Mouse (Mus musculus): ENCODE results near the gene Creg1. TPM values are rescaled to one million over a fixed set of nuclear protein-coding genes. Genes with fewer than 3 reads are reported as not detected.

Creg1 gene
- 89.4 and 101 TPM in 2 replicates for polyA plus RNA-seq (2012; rRNA removed)

- peak within 1 kb of the TSS; percentile 67 for H3K27ac ChIP-seq (ENCODE audit: insufficient read depth, low read length)
- peaks cover 2% of the 10 kb centered on the region; the same call in 1 of the 2 replicates for H3K4me1 ChIP-seq (ENCODE audit: control insufficient read depth, insufficient read depth, insufficient read length)
Observed at GRCm38 (mm10) chr1:165763635-165764372, at the start of gene Creg1. Gene Creg1 (plus strand): TSS chr1:165763746.

DNA sequence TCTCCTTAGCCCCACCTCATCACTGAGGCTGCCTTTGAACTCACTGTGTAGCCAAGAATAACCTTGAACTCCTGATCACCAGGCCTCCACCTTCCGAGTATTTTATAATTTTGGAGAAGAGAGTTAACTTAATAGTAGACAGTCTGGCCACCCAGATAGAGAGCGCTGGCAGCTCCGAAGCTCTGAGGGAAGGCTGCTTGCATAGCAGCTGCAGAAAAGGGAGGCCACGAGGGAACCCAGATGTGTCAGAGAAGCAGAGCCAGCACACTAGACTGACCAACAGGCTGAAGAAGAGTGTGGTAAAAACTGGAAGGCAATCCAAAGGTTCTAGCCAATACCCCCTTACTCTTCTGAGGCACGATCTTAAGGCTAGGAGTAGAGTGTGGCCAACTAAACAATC, 49.7 kb upstream of the Creg1 start:
- TF ChIP-seq CTCF (IDR thresholded peaks at IDR 0.05; ENCODE audit: extremely low read depth, insufficient read depth, insufficient read length, insufficient replicate concordance) (no peak), POLR2A (IDR thresholded peaks at IDR 0.05; ENCODE audit: low read depth, low read length) (no peak)
- 75% methylated on average over 5 of the region's 5 CpGs for WGBS
- Histone ChIP-seq H3K27me3 (ENCODE audit: control insufficient read depth, insufficient read depth, low read length) (no peaks in the 10 kb centered on the region), H3K4me3 (ENCODE audit: extremely low read depth, insufficient read depth, insufficient read length) (no peak overlapping the region), H3K27ac (ENCODE audit: insufficient read depth, low read length) (no peak overlapping the region), H3K36me3 (ENCODE audit: control insufficient read depth, insufficient read depth, low read length) (no peaks in the 10 kb centered on the region), H3K4me1 (ENCODE audit: control insufficient read depth, insufficient read depth, insufficient read length) (peaks cover 20% of the 10 kb centered on the region; the same call in 1 of the 2 replicates)
- no peak for DNase-seq (ENCODE audit: low read depth in 1 of 2, low spot score in 2 of 2)

More at GRCm38 (mm10) chr1:165763635-165764372, at the start of gene Creg1:
- Histone ChIP-seq H3K4me3 (ENCODE audit: extremely low read depth, insufficient read depth, insufficient read length) (peak within 1 kb of the TSS; percentile 77), H3K27me3 (ENCODE audit: control insufficient read depth, insufficient read depth, low read length) (no peaks in the 10 kb centered on the region), H3K36me3 (ENCODE audit: control insufficient read depth, insufficient read depth, low read length) (no peaks in the 10 kb centered on the region)
- TF ChIP-seq CTCF (IDR thresholded peaks at IDR 0.05; ENCODE audit: extremely low read depth, insufficient read depth, insufficient read length, insufficient replicate concordance) (no peak), POLR2A (IDR thresholded peaks at IDR 0.05; ENCODE audit: low read depth, low read length) (peak; percentile 87)
- under 1% methylated on average over 57 of the region's 57 CpGs for WGBS
- DNase-seq (ENCODE audit: low read depth in 1 of 2, low spot score in 2 of 2), result peak; percentile 83 to 93

GRCm38 (mm10) chr1:165716426-165716825, 47.1 kb upstream of the Creg1 start:
- no peak for TF ChIP-seq POLR2A (IDR thresholded peaks at IDR 0.05; ENCODE audit: low read depth, low read length)
- TF ChIP-seq CTCF (IDR thresholded peaks at IDR 0.05; ENCODE audit: extremely low read depth, insufficient read depth, insufficient read length, insufficient replicate concordance), result no peak
- Histone ChIP-seq H3K27me3 (ENCODE audit: control insufficient read depth, insufficient read depth, low read length) (no peaks in the 10 kb centered on the region), H3K4me1 (ENCODE audit: control insufficient read depth, insufficient read depth, insufficient read length) (peaks cover 9% of the 10 kb centered on the region; the same call in 1 of the 2 replicates), H3K4me3 (ENCODE audit: extremely low read depth, insufficient read depth, insufficient read length) (no peak overlapping the region), H3K36me3 (ENCODE audit: control insufficient read depth, insufficient read depth, low read length) (no peaks in the 10 kb centered on the region), H3K27ac (ENCODE audit: insufficient read depth, low read length) (no peak overlapping the region)
- no peak for DNase-seq (ENCODE audit: low read depth in 1 of 2, low spot score in 2 of 2)
- 86% methylated on average over 4 of the region's 4 CpGs for WGBS

DNA sequence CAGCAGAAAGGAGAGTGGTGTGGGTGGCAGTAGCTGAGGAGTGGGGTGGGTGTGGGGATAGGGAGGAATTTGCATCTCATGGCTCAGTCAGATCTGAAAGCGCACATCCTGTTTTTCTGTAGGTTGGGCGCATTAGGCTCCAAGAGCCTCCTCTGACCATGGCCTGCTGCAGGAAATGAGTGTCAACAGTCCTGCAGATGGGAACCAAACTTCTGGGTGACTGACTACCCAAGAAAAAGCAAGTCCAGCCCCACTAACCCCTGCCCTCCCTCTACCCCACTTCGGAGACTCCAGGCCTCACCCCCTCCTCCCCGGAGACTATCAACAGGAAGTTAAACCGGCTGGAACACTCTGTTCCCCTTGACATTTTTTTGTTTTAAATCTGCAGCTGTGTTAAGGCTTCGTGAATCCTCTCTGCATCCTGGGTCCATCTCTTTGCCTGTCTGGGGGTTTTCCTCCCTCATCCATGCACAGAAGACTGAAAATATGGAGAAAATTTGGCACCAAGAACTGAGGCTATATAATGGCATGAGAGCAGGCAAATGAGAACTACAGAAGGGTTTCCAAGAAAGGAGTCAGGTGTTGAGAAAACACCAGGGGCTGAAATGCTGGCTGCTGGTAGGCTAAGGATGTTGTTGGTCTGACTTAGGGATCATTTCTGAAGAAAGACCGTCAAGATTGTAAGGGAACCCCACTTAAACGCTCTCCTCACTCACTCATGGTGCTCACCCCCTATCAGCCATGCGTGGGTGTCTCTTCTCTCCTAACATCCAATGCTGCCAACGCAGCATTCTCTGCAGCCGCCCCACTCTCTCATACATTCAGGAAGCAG, 45.6 kb upstream of the Creg1 start:
- DNase-seq (ENCODE audit: low read depth in 1 of 2, low spot score in 2 of 2), result peak; percentile 45 to 75
- Histone ChIP-seq H3K27me3 (ENCODE audit: control insufficient read depth, insufficient read depth, low read length) (no peaks in the 10 kb centered on the region), H3K27ac (ENCODE audit: insufficient read depth, low read length) (peak overlapping the region; percentile 94), H3K4me1 (ENCODE audit: control insufficient read depth, insufficient read depth, insufficient read length) (peaks cover 9% of the 10 kb centered on the region; the same call in 1 of the 2 replicates), H3K36me3 (ENCODE audit: control insufficient read depth, insufficient read depth, low read length) (no peaks in the 10 kb centered on the region), H3K4me3 (ENCODE audit: extremely low read depth, insufficient read depth, insufficient read length) (peak overlapping the region; percentile 44; the same call in 1 of the 2 replicates)
- WGBS, result 3% methylated on average over 11 of the region's 11 CpGs
- no peak; the same call in 1 of the 2 replicates for TF ChIP-seq POLR2A (IDR thresholded peaks at IDR 0.05; ENCODE audit: low read depth, low read length)
- no peak for TF ChIP-seq CTCF (IDR thresholded peaks at IDR 0.05; ENCODE audit: extremely low read depth, insufficient read depth, insufficient read length, insufficient replicate concordance)

- no peaks in the 10 kb centered on the region for H3K27me3 ChIP-seq (ENCODE audit: control insufficient read depth, insufficient read depth, low read length)
- TF ChIP-seq POLR2A (IDR thresholded peaks at IDR 0.05; ENCODE audit: low read depth, low read length) (no peak), CTCF (IDR thresholded peaks at IDR 0.05; ENCODE audit: extremely low read depth, insufficient read depth, insufficient read length, insufficient replicate concordance) (no peak)
- H3K4me1 ChIP-seq (ENCODE audit: control insufficient read depth, insufficient read depth, insufficient read length), result peaks cover 9% of the 10 kb centered on the region; the same call in 1 of the 2 replicates
- no peak for DNase-seq (ENCODE audit: low read depth in 1 of 2, low spot score in 2 of 2)
- peak overlapping the region; percentile 94 for H3K27ac ChIP-seq (ENCODE audit: insufficient read depth, low read length)
- WGBS, result 3% methylated on average over 15 of the region's 15 CpGs
- H3K36me3 ChIP-seq (ENCODE audit: control insufficient read depth, insufficient read depth, low read length), result no peaks in the 10 kb centered on the region
- peak overlapping the region; percentile 44; the same call in 1 of the 2 replicates for H3K4me3 ChIP-seq (ENCODE audit: extremely low read depth, insufficient read depth, insufficient read length)
Observed at GRCm38 (mm10) chr1:165718543-165719105, 44.9 kb upstream of the Creg1 start.

DNA sequence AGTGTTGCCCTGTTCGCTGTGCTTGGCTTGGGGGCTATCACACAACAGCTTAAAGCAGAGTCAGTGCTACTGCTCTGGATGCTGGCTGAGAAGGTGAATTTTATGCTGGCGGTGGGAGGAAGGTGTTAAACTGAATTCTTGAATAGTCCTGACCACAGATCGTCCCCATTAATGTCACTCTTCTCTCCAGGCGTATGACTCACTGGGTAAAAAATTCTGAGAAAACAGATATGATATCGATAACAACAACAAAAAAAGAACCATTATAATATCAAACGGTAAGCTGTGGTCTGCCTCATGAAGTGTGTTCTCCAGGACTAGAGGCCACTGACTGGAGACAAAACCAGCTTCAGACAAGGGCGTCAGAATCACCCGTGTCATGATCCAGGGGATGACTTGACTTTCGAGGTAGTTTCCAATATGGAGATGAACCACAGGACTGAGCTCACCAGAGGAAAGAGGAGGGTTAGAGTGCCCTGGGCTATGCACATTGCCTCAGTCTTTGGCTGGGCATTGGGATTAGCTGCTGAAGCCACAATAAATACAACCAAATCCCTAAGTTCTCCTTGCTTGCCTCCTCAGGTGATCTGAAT, 40.9 kb upstream of the Creg1 start:
- no peaks in the 10 kb centered on the region for H3K36me3 ChIP-seq (ENCODE audit: control insufficient read depth, insufficient read depth, low read length)
- no peak overlapping the region for H3K27ac ChIP-seq (ENCODE audit: insufficient read depth, low read length)
- 71% methylated on average over 9 of the region's 9 CpGs for WGBS
- no peak for DNase-seq (ENCODE audit: low read depth in 1 of 2, low spot score in 2 of 2)
- TF ChIP-seq POLR2A (IDR thresholded peaks at IDR 0.05; ENCODE audit: low read depth, low read length) (no peak), CTCF (IDR thresholded peaks at IDR 0.05; ENCODE audit: extremely low read depth, insufficient read depth, insufficient read length, insufficient replicate concordance) (no peak)
- no peaks in the 10 kb centered on the region for H3K27me3 ChIP-seq (ENCODE audit: control insufficient read depth, insufficient read depth, low read length)
- no peak overlapping the region for H3K4me3 ChIP-seq (ENCODE audit: extremely low read depth, insufficient read depth, insufficient read length)
- H3K4me1 ChIP-seq (ENCODE audit: control insufficient read depth, insufficient read depth, insufficient read length), result peaks cover 14% of the 10 kb centered on the region; the same call in 1 of the 2 replicates

All from spleen, adult 2 months (tissue).